Mouse (Mus musculus): ENCODE results near the gene Sgcb. TPM values are rescaled to one million over a fixed set of nuclear protein-coding genes. Genes with fewer than 3 reads are reported as not detected.

Gene Sgcb
- total and polyA plus RNA-seq, 2 experiments = 0.80 to 1.8 TPM

GRCm38 (mm10) chr5:73642091-73642490 lies 5.5 kb downstream of the Sgcb start:
- peaks cover 3% of the 10 kb centered on the region; the same call in 1 of the 2 replicates for H3K27me3 ChIP-seq (ENCODE audit: control insufficient read depth, insufficient read depth, low read length)
- DNase-seq (ENCODE audit: extremely low read depth, low read depth, low spot score) = no peak
- no peaks in the 10 kb centered on the region for H3K4me1 ChIP-seq (ENCODE audit: control insufficient read depth, insufficient read depth, low read length)
- H3K4me3 ChIP-seq (ENCODE audit: insufficient read depth, low read depth, low read length) = no peak overlapping the region
- H3K27ac ChIP-seq (replicated peaks; ENCODE audit: insufficient read depth, low read depth, low read length) = no peak overlapping the region
- no peaks in the 10 kb centered on the region for H3K36me3 ChIP-seq (ENCODE audit: control insufficient read depth, insufficient read depth, low read length)
- no peaks in the 10 kb centered on the region for H3K79me2 ChIP-seq (ENCODE audit: control insufficient read depth, insufficient read depth, low read length)
- 92% methylated on average over 4 of the region's 4 CpGs for WGBS
- H3K9ac ChIP-seq (ENCODE audit: low read depth, low read length) = no peak overlapping the region
- TF ChIP-seq POLR2A (IDR thresholded peaks at IDR 0.05; ENCODE audit: extremely low read depth, insufficient read depth, low read length) = no peak
- peak; percentile 39; the same call in 1 of the 2 replicates for TF ChIP-seq CTCF (IDR thresholded peaks at IDR 0.05; ENCODE audit: low read depth, low read length)

GRCm38 (mm10) chr5:73641058-73641457 lies 6.5 kb downstream of the Sgcb start:
- H3K27ac ChIP-seq (replicated peaks; ENCODE audit: insufficient read depth, low read depth, low read length) = no peak overlapping the region
- no peak overlapping the region for H3K9ac ChIP-seq (ENCODE audit: low read depth, low read length)
- 0 out of 2 replicates have a peak, but pooled peaks cover 3% of the 10 kb centered on the region for H3K27me3 ChIP-seq (ENCODE audit: control insufficient read depth, insufficient read depth, low read length)
- no peaks in the 10 kb centered on the region for H3K36me3 ChIP-seq (ENCODE audit: control insufficient read depth, insufficient read depth, low read length)
- WGBS = 88% methylated on average over 3 of the region's 3 CpGs
- no peak for TF ChIP-seq CTCF (IDR thresholded peaks at IDR 0.05; ENCODE audit: low read depth, low read length)
- no peaks in the 10 kb centered on the region for H3K4me1 ChIP-seq (ENCODE audit: control insufficient read depth, insufficient read depth, low read length)
- no peak for DNase-seq (ENCODE audit: extremely low read depth, low read depth, low spot score)
- H3K4me3 ChIP-seq (ENCODE audit: insufficient read depth, low read depth, low read length) = no peak overlapping the region
- no peaks in the 10 kb centered on the region for H3K79me2 ChIP-seq (ENCODE audit: control insufficient read depth, insufficient read depth, low read length)

GRCm38 (mm10) chr5:73637337-73638107 lies 10.1 kb downstream of the Sgcb start:
- Histone ChIP-seq H3K9ac (ENCODE audit: low read depth, low read length) (no peak overlapping the region), H3K4me3 (ENCODE audit: insufficient read depth, low read depth, low read length) (peak overlapping the region; percentile 62; the same call in 1 of the 2 replicates), H3K36me3 (ENCODE audit: control insufficient read depth, insufficient read depth, low read length) (no peaks in the 10 kb centered on the region), H3K4me1 (ENCODE audit: control insufficient read depth, insufficient read depth, low read length) (no peaks in the 10 kb centered on the region), H3K27ac (replicated peaks; ENCODE audit: insufficient read depth, low read depth, low read length) (no peak overlapping the region), H3K79me2 (ENCODE audit: control insufficient read depth, insufficient read depth, low read length) (no peaks in the 10 kb centered on the region), H3K27me3 (ENCODE audit: control insufficient read depth, insufficient read depth, low read length) (no peaks in the 10 kb centered on the region)
- peak; percentile 30; the same call in 1 of the 2 replicates for TF ChIP-seq CTCF (IDR thresholded peaks at IDR 0.05; ENCODE audit: low read depth, low read length)
- TF ChIP-seq POLR2A (IDR thresholded peaks at IDR 0.05; ENCODE audit: extremely low read depth, insufficient read depth, low read length) = no peak
- 47% methylated on average over 8 of the region's 8 CpGs for WGBS
- DNase-seq (ENCODE audit: extremely low read depth, low read depth, low spot score) = peak; percentile 76

- Histone ChIP-seq H3K4me3 (ENCODE audit: insufficient read depth, low read depth, low read length) (no peak overlapping the region), H3K9ac (ENCODE audit: low read depth, low read length) (no peak overlapping the region), H3K27me3 (ENCODE audit: control insufficient read depth, insufficient read depth, low read length) (no peaks in the 10 kb centered on the region), H3K36me3 (ENCODE audit: control insufficient read depth, insufficient read depth, low read length) (no peaks in the 10 kb centered on the region), H3K79me2 (ENCODE audit: control insufficient read depth, insufficient read depth, low read length) (no peaks in the 10 kb centered on the region), H3K4me1 (ENCODE audit: control insufficient read depth, insufficient read depth, low read length) (no peaks in the 10 kb centered on the region), H3K27ac (replicated peaks; ENCODE audit: insufficient read depth, low read depth, low read length) (no peak overlapping the region)
- DNase-seq (ENCODE audit: extremely low read depth, low read depth, low spot score) = peak; percentile 44
- 48% methylated on average over 8 of the region's 8 CpGs for WGBS
- TF ChIP-seq CTCF (IDR thresholded peaks at IDR 0.05; ENCODE audit: low read depth, low read length) = peak; percentile 80
- no peak for TF ChIP-seq POLR2A (IDR thresholded peaks at IDR 0.05; ENCODE audit: extremely low read depth, insufficient read depth, low read length)
Measured at GRCm38 (mm10) chr5:73633141-73633540, 14.4 kb downstream of the Sgcb start.

GRCm38 (mm10) chr5:73632291-73632690 lies 15.3 kb downstream of the Sgcb start, which contains the start of gene Lrrc66:
TSS of gene Lrrc66 (minus strand) at chr5:73632526.
- DNase-seq (ENCODE audit: extremely low read depth, low read depth, low spot score) = no peak
- no peaks in the 10 kb centered on the region for H3K36me3 ChIP-seq (ENCODE audit: control insufficient read depth, insufficient read depth, low read length)
- H3K4me3 ChIP-seq (ENCODE audit: insufficient read depth, low read depth, low read length) = no peak within 1 kb of the TSS
- no peaks in the 10 kb centered on the region for H3K4me1 ChIP-seq (ENCODE audit: control insufficient read depth, insufficient read depth, low read length)
- 84% methylated on average over 8 of the region's 8 CpGs for WGBS
- H3K27me3 ChIP-seq (ENCODE audit: control insufficient read depth, insufficient read depth, low read length) = no peaks in the 10 kb centered on the region
- no peak within 1 kb of the TSS for H3K9ac ChIP-seq (ENCODE audit: low read depth, low read length)
- TF ChIP-seq POLR2A (IDR thresholded peaks at IDR 0.05; ENCODE audit: extremely low read depth, insufficient read depth, low read length) (no peak), CTCF (IDR thresholded peaks at IDR 0.05; ENCODE audit: low read depth, low read length) (no peak)
- no peak within 1 kb of the TSS for H3K27ac ChIP-seq (replicated peaks; ENCODE audit: insufficient read depth, low read depth, low read length)
- no peaks in the 10 kb centered on the region for H3K79me2 ChIP-seq (ENCODE audit: control insufficient read depth, insufficient read depth, low read length)

GRCm38 (mm10) chr5:73631001-73631558 lies 16.5 kb downstream of the Sgcb start:
- Histone ChIP-seq H3K79me2 (ENCODE audit: control insufficient read depth, insufficient read depth, low read length) (no peaks in the 10 kb centered on the region), H3K36me3 (ENCODE audit: control insufficient read depth, insufficient read depth, low read length) (no peaks in the 10 kb centered on the region), H3K4me3 (ENCODE audit: insufficient read depth, low read depth, low read length) (no peak overlapping the region), H3K27ac (replicated peaks; ENCODE audit: insufficient read depth, low read depth, low read length) (no peak overlapping the region), H3K9ac (ENCODE audit: low read depth, low read length) (no peak overlapping the region), H3K27me3 (ENCODE audit: control insufficient read depth, insufficient read depth, low read length) (no peaks in the 10 kb centered on the region), H3K4me1 (ENCODE audit: control insufficient read depth, insufficient read depth, low read length) (no peaks in the 10 kb centered on the region)
- no peak for DNase-seq (ENCODE audit: extremely low read depth, low read depth, low spot score)
- TF ChIP-seq CTCF (IDR thresholded peaks at IDR 0.05; ENCODE audit: low read depth, low read length) (no peak), POLR2A (IDR thresholded peaks at IDR 0.05; ENCODE audit: extremely low read depth, insufficient read depth, low read length) (no peak)
- WGBS = 86% methylated on average over 10 of the region's 10 CpGs

All from liver, adult 2 months (tissue).